Mouse (Mus musculus) limb, embryonic 14.5 days (tissue): ENCODE measurements around the gene Fam24a. TPM values are rescaled to one million over a fixed set of nuclear protein-coding genes. Genes with fewer than 3 reads are reported as not detected.

Experiments used
- ATAC-seq: fragments of 200-750 bp; cut with Nextera tagmentation; 2 replicates; pipeline ENCODE4 v1.8.0; 2017; ENCODE audit warnings: low read depth, moderate number of reproducible peaks, moderate TSS enrichment; ENCODE audit not compliant: low FRiP score
- DNase-seq: peaks from one replicate; pipeline ENCODE4 v3.0.0-alpha.2; 2015; ENCODE audit warnings: low spot score
- H3K27ac ChIP-seq: fragments of 300-500 bp; sonication (generic); replicated peaks from 2 replicates; pipeline ENCODE4 v1.5.1; 2014; ENCODE audit warnings: low read depth, mild to moderate bottlenecking, low read length, moderate library complexity, mixed read lengths
- H3K27me3 ChIP-seq: fragments of 300-500 bp; sonication (generic); 2 replicates; pipeline ENCODE4 v1.6.1; 2014; ENCODE audit warnings: low read length, mixed read lengths; ENCODE audit not compliant: control insufficient read depth, insufficient read depth
- H3K36me3 ChIP-seq: fragments of 300-500 bp; sonication (generic); 2 replicates; pipeline ENCODE4 v1.6.1; 2014; ENCODE audit warnings: mild to moderate bottlenecking, low read length, moderate library complexity, mixed read lengths; ENCODE audit not compliant: control insufficient read depth, insufficient read depth
- H3K4me1 ChIP-seq: fragments of 300-500 bp; sonication (generic); 2 replicates; pipeline ENCODE4 v1.6.1; 2014; ENCODE audit warnings: antibody characterized with exemption, low read length, mixed read lengths; ENCODE audit not compliant: control insufficient read depth, insufficient read depth
- H3K4me2 ChIP-seq: fragments of 300-500 bp; sonication (generic); replicated peaks from 2 replicates; pipeline ENCODE4 v1.6.1; 2014; ENCODE audit warnings: low read depth, mild to moderate bottlenecking, low read length, moderate library complexity; ENCODE audit not compliant: severe bottlenecking
- H3K4me3 ChIP-seq: fragments of 300-500 bp; sonication (generic); replicated peaks from 2 replicates; pipeline ENCODE4 v1.5.1; 2014; ENCODE audit warnings: low read length
- H3K9ac ChIP-seq: fragments of 300-500 bp; sonication (generic); 2 replicates; pipeline ENCODE4 v1.6.1; 2014; ENCODE audit warnings: mild to moderate bottlenecking, low read depth, low read length, moderate library complexity; ENCODE audit not compliant: severe bottlenecking
- H3K9me3 ChIP-seq: fragments of 300-500 bp; sonication (generic); 2 replicates; pipeline ENCODE4 v1.6.1; 2016; ENCODE audit warnings: low read length; ENCODE audit not compliant: control insufficient read depth
- POLR2A ChIP-seq: fragments of 200-500 bp; IDR thresholded peaks from 2 replicates; pipeline ENCODE4 v1.8.0; 2012; ENCODE audit warnings: inconsistent platforms, mild to moderate bottlenecking, moderate library complexity, borderline replicate concordance; ENCODE audit not compliant: insufficient read depth, insufficient read length; ENCODE audit errors: extremely low read depth
- WGBS: fragments of 180-500 bp; shearing (Covaris S2); extraction: QIAGEN DNeasy Blood & Tissue Kit; methylation state at CpG from one replicate; pipeline ENCODE4 v1.1.7; 2014; 5-methylcytosine and 5-hydroxymethylcytosine counted together
- polyA plus RNA-seq, 2 experiments: library from polyadenylated mRNA; depleted of rRNA in 1 of 2; stranded (reverse) in 1 of 2; unstranded in 1 of 2; fragments of >200 nt; fragmentation: Nextera tagmentation in 1 of 2; extraction: Ambion mirVana in 1 of 2; gene quantifications; 2 replicates each; pipeline versions ENCODE4 v1.2.1 to v1.2.3; 2012 to 2014

The Fam24a gene
- polyA plus RNA-seq, 2 experiments = not detected

GRCm38 (mm10) chr7:131337502-131338068 is 3.9 kb downstream of the Fam24a start:
- TF ChIP-seq POLR2A = no peak
- no peak for ATAC-seq

DNA sequence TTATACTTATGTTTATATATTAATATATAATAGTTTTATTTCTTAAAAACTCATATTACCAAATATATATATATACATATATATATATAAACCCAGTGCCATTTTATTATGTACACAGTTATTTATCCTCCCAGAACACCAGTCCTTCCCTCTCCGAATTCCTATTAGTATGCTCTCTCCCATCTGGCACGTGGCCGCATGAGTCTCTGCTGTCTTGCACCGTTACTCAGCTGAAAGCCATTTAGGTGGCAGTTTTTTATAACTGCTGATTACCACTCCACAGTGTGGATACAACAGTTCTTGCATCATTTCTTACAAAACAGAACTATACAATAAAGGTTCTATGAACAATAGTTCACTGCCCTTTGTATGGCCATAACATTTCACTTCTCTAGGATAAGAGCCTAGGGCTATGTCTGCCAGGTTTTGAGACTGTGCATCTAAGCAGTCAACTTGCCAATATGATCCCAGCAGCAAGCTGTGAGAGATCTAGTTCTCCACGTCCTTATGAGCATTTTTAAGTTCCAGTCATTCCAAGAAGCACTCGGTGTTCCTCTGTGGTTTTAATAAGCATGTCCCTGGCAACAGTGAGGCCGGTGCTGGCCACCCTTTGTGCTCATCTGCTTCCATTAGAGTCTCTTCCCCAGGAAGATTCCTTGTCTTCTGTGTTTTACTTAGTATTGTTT is 12.3 kb downstream of the Fam24a start:
- no peaks in the 10 kb centered on the region for H3K27me3 ChIP-seq
- no peaks in the 10 kb centered on the region for H3K4me1 ChIP-seq
- H3K9ac ChIP-seq = no peak overlapping the region
- no peak for ATAC-seq
- no peak overlapping the region for H3K27ac ChIP-seq
- H3K36me3 ChIP-seq = peaks cover 71% of the 10 kb centered on the region
- TF ChIP-seq POLR2A = no peak
- no peaks in the 10 kb centered on the region for H3K9me3 ChIP-seq
- no peak overlapping the region for H3K4me3 ChIP-seq
- 72% methylated on average over 7 of the region's 7 CpGs for WGBS
- H3K4me2 ChIP-seq = no peak overlapping the region
- DNase-seq = no peak

More at GRCm38 (mm10) chr7:131337502-131338068, 3.9 kb downstream of the Fam24a start:
- Histone ChIP-seq H3K36me3 (peaks cover 18% of the 10 kb centered on the region), H3K4me3 (no peak overlapping the region), H3K9ac (no peak overlapping the region), H3K27ac (no peak overlapping the region), H3K4me2 (no peak overlapping the region), H3K27me3 (no peaks in the 10 kb centered on the region), H3K9me3 (no peaks in the 10 kb centered on the region), H3K4me1 (no peaks in the 10 kb centered on the region)
- DNase-seq = no peak
- 61% methylated on average over 8 of the region's 8 CpGs for WGBS

GRCm38 (mm10) chr7:131356105-131356504 is 22.4 kb downstream of the Fam24a start:
- ATAC-seq = no peak
- Histone ChIP-seq H3K4me3 (no peak overlapping the region), H3K9me3 (no peaks in the 10 kb centered on the region), H3K27me3 (no peaks in the 10 kb centered on the region), H3K4me2 (no peak overlapping the region), H3K27ac (no peak overlapping the region), H3K9ac (no peak overlapping the region), H3K4me1 (no peaks in the 10 kb centered on the region; the same call in 1 of the 2 replicates), H3K36me3 (peaks cover 76% of the 10 kb centered on the region)
- 96% methylated on average over 13 of the region's 13 CpGs for WGBS
- no peak for DNase-seq
- TF ChIP-seq POLR2A = no peak

GRCm38 (mm10) chr7:131362269-131362614 is 28.6 kb downstream of the Fam24a start:
- TF ChIP-seq POLR2A = no peak
- WGBS = 1% methylated on average over 31 of the region's 35 CpGs
- ATAC-seq (peak; percentile 76), DNase-seq (no peak)
- Histone ChIP-seq H3K27me3 (no peaks in the 10 kb centered on the region), H3K36me3 (peaks cover 27% of the 10 kb centered on the region), H3K4me2 (peak overlapping the region; percentile 72), H3K9ac (peak overlapping the region; percentile 89), H3K9me3 (no peaks in the 10 kb centered on the region), H3K4me3 (peak overlapping the region; percentile 97), H3K4me1 (peaks cover 7% of the 10 kb centered on the region), H3K27ac (peak overlapping the region; percentile 83)

GRCm38 (mm10) chr7:131362615-131363300 is 29.1 kb downstream of the Fam24a start, which contains the start of gene 2310057M21Rik:
TSS of gene 2310057M21Rik (minus strand) at chr7:131362759.
- Histone ChIP-seq H3K27me3 (no peaks in the 10 kb centered on the region), H3K4me3 (peak within 1 kb of the TSS; percentile 97), H3K4me1 (peaks cover 7% of the 10 kb centered on the region), H3K9me3 (no peaks in the 10 kb centered on the region), H3K27ac (peak within 1 kb of the TSS; percentile 83), H3K9ac (peak within 1 kb of the TSS; percentile 89), H3K4me2 (peak within 1 kb of the TSS; percentile 72), H3K36me3 (peaks cover 22% of the 10 kb centered on the region)
- peak; percentile 60; the same call in 1 of the 2 replicates for TF ChIP-seq POLR2A
- DNase-seq = peak; percentile 99
- ATAC-seq = peak; percentile 98
- WGBS = under 1% methylated on average over 55 of the region's 55 CpGs
